Mouse (Mus musculus): ENCODE data around the gene Kcnmb4. TPM values are rescaled to one million over a fixed set of nuclear protein-coding genes. Genes with fewer than 3 reads are reported as not detected.

Kcnmb4 gene
- polyA plus RNA-seq, 1 experiment = 117 TPM

DNA sequence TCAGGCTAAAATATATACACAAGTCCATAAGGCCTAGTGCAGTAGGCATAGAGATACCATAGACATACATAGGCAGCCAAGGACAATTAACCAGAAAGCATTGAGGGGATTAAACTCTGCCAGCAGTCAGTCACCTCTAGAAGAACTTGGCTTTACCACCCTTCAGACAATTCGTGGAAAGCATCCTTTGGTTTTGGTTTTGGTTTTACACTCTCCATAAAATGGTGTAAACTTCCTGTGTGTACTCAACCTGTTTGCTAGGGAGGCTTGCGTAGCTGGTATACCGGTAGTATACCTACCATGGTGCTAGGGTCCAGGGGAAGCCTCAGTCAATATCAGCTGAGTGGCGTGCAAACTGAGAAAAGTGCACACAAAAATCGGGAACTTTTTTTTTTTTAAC, 77.4 kb downstream of the Kcnmb4 start:
- Histone ChIP-seq H3K4me3 (ENCODE audit: insufficient read depth, low read length) (no peak overlapping the region), H3K27ac (ENCODE audit: insufficient read depth, low read length) (no peak overlapping the region)
- TF ChIP-seq POLR2A (IDR thresholded peaks at IDR 0.05; ENCODE audit: extremely low read depth, insufficient read depth, low read length) (no peak), CTCF (IDR thresholded peaks at IDR 0.05; ENCODE audit: extremely low read depth, insufficient read depth, low read length) (no peak)

DNA sequence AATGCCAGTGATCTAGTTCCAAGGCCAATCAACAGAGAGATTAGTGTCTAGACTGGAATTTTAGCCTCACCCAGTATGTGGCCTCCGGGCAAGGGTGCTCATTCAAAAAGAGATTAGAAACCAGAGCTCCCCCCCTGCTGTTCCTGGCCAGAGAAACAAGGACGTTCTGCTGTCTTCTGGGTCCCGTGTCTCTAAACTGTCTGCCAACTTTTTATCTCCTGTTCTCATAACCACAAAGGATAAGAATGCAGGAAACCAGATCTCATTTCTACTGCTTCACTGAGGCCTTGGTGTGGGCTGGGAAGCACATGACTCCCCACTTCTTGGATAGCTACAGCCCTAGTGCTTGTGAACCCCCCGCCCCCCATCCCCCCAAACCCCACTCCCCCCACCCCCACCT, 79.1 kb downstream of the Kcnmb4 start:
- no peaks in the 10 kb centered on the region for H3K4me1 ChIP-seq (ENCODE audit: control insufficient read depth, insufficient read depth, low read length)
- H3K27ac ChIP-seq (ENCODE audit: insufficient read depth, low read length) = no peak overlapping the region
- TF ChIP-seq POLR2A (IDR thresholded peaks at IDR 0.05; ENCODE audit: extremely low read depth, insufficient read depth, low read length) = no peak
- TF ChIP-seq CTCF (IDR thresholded peaks at IDR 0.05; ENCODE audit: extremely low read depth, insufficient read depth, low read length) = no peak
- H3K4me3 ChIP-seq (ENCODE audit: insufficient read depth, low read length) = no peak overlapping the region

More for the DNA sequence above, 77.4 kb downstream of the Kcnmb4 start:
- no peaks in the 10 kb centered on the region for H3K4me1 ChIP-seq (ENCODE audit: control insufficient read depth, insufficient read depth, low read length)

DNA sequence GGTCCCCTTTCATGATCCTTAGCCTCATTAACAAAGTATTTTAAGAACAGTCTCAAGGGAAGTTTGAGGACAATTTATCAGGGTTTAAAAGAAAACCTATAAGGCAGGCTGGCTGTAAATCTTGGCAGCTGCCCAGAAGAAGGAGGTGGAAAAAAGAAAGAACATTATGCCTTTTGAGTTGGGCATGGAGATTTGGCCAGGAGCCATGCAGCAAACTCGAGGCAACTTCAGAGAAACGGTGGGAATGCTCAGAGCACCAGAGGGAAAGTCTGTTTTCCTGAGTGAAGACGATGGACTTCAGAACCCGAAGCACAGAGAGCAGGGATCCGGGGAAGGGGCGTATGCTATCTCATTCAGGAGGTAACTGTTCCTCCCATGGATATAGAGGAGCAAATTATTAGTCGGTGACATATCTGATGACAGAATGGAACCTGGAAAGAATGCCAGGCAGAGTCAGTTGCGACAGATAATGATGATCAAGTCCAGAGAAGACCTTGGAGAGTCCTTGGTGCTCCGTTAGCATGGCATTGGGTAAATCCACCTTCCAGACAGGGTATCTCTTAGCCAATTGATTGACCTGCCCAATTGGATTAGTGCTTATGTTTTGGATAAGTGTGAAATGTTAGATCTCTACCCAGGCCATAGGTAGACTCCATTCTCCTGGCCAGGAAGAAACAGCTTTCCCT, 79.7 kb downstream of the Kcnmb4 start:
- no peak for TF ChIP-seq POLR2A (IDR thresholded peaks at IDR 0.05; ENCODE audit: extremely low read depth, insufficient read depth, low read length)
- no peak for TF ChIP-seq CTCF (IDR thresholded peaks at IDR 0.05; ENCODE audit: extremely low read depth, insufficient read depth, low read length)
- Histone ChIP-seq H3K27ac (ENCODE audit: insufficient read depth, low read length) (no peak overlapping the region), H3K4me3 (ENCODE audit: insufficient read depth, low read length) (no peak overlapping the region), H3K4me1 (ENCODE audit: control insufficient read depth, insufficient read depth, low read length) (no peaks in the 10 kb centered on the region)

DNA sequence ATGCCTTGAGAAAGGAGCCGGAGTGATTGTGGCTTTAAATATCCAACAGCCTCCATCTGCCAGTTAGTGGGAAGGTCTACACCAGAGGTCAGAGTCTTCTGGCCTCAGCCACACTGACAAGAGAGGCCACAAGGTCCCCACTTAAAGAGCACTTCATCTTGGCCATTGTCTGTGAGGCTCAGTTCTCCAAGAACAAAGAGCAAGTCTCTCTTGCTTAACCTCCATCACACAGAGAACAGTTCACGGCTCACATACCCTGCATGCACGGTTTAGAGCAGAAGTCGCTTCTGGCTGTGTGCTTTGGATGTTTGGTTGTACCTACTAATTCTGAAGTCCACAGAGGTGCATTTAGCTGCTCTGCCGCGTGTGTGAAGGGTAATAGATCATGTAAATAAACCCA, 84.8 kb downstream of the Kcnmb4 start:
- Histone ChIP-seq H3K4me1 (ENCODE audit: control insufficient read depth, insufficient read depth, low read length) (no peaks in the 10 kb centered on the region), H3K27ac (ENCODE audit: insufficient read depth, low read length) (no peak overlapping the region), H3K4me3 (ENCODE audit: insufficient read depth, low read length) (no peak overlapping the region)
- no peak for TF ChIP-seq CTCF (IDR thresholded peaks at IDR 0.05; ENCODE audit: extremely low read depth, insufficient read depth, low read length)
- no peak for TF ChIP-seq POLR2A (IDR thresholded peaks at IDR 0.05; ENCODE audit: extremely low read depth, insufficient read depth, low read length)

DNA sequence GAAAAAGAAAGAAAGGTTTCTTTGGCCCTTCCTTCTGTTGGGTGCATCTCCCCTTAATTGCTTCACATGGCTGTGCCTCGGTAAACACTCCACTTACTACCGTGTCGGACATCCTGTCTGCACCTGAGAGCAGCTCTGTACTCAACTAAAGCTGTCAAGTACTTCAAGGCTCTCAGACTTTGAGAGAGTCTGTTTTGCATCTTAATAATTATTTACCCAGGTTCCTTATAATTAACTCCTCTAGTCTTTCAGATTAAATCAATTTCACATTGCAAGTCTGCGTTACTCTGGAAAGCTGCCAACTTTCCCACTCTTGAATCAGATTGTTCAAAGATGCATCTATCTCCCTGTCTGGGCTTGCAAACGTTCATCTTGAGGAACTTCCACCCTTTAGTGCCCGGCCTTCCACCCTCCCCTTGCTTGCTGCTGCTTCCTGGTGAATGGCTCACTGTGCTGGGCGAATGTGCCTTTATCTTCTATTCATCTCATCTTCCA, 87.2 kb downstream of the Kcnmb4 start:
- TF ChIP-seq POLR2A (IDR thresholded peaks at IDR 0.05; ENCODE audit: extremely low read depth, insufficient read depth, low read length) (no peak), CTCF (IDR thresholded peaks at IDR 0.05; ENCODE audit: extremely low read depth, insufficient read depth, low read length) (no peak)
- H3K4me3 ChIP-seq (ENCODE audit: insufficient read depth, low read length) = no peak overlapping the region
- no peaks in the 10 kb centered on the region for H3K4me1 ChIP-seq (ENCODE audit: control insufficient read depth, insufficient read depth, low read length)
- no peak overlapping the region for H3K27ac ChIP-seq (ENCODE audit: insufficient read depth, low read length)

DNA sequence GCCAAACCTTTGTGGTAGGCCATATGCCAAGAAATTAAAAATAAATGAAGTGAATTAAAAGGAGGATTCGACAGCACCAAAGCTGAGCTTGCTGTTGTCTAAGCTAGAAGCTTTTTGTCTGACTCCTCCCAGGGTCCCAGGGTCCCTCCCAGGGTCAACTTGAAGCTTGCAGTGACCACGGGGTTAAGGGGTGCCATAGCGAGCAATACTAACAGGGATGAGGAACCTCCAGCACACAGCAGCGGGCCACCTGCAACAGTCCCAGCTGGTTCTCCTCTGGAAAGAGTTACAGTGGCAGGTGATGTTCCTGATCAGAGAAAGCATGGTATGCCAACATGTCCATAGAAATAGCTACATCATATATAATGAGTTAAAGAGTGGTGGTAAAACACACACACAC, 89.3 kb downstream of the Kcnmb4 start:
- no peak overlapping the region for H3K4me3 ChIP-seq (ENCODE audit: insufficient read depth, low read length)
- peaks cover 2% of the 10 kb centered on the region for H3K4me1 ChIP-seq (ENCODE audit: control insufficient read depth, insufficient read depth, low read length)
- TF ChIP-seq POLR2A (IDR thresholded peaks at IDR 0.05; ENCODE audit: extremely low read depth, insufficient read depth, low read length) (no peak), CTCF (IDR thresholded peaks at IDR 0.05; ENCODE audit: extremely low read depth, insufficient read depth, low read length) (no peak)

DNA sequence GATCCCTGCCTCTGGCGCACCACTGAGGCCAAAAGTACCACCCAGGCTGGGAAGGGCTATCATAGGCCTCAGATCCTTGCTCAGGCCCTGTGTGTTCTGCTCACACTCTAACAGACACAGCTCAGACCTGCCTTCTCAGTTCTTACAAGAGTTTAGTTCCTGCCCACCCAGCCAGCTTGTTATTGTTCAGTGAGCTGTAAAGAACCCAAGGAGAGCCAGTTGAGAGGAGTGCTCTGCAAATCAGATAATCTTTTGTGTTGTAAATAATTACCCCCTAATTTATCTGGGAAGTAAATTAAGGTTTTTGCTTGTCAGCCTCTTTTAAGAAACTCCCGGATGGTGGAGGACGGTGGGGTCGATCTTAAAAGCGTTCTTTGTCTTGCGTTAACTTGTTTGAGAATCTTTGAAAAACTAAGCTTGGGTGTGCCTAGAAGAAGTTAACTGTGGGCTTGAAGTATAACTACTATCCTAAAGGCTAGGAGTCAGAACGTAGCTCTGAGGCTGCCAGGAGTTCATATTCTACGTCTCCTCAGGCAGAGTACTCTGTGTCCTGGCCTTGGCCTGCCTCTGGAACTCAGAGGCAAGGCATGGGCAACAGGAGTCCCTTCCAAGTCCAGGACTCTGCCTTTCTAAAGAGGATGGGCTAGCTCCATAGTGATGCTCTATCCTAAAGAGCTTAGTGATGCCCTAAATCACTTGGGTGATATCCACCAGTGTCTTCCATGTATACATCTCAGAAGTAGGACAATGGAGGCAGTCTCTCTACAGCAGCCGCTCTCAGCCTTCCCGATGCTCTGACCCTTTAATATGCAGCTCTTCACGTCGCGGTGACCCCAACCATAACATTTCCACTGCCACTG, 90.6 kb downstream of the Kcnmb4 start:
- H3K4me1 ChIP-seq (ENCODE audit: control insufficient read depth, insufficient read depth, low read length) = peaks cover 2% of the 10 kb centered on the region

More for the DNA sequence above, 89.3 kb downstream of the Kcnmb4 start:
- H3K27ac ChIP-seq (ENCODE audit: insufficient read depth, low read length) = no peak overlapping the region

DNA sequence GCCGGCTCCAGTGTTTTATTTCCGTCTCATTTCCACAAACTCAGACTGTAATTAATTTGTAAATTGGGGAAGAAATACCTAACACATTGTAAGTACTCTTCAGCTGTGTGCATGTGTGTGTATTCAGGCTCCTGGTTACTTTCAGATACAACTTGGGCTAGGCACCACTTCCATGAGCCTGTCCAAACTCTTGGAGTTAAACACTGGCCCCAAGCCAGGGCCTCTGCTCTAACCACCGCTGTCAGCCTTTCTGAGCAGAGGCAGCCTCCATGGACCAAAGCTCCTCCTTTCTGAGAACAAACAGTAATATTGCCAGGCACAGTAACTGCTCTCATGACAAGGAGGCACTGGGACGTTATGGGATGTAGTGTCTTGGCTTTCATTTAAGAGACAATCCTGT, 96.8 kb downstream of the Kcnmb4 start:
- no peak overlapping the region for H3K27ac ChIP-seq (ENCODE audit: insufficient read depth, low read length)
- no peak overlapping the region for H3K4me3 ChIP-seq (ENCODE audit: insufficient read depth, low read length)
- TF ChIP-seq POLR2A (IDR thresholded peaks at IDR 0.05; ENCODE audit: extremely low read depth, insufficient read depth, low read length) (no peak), CTCF (IDR thresholded peaks at IDR 0.05; ENCODE audit: extremely low read depth, insufficient read depth, low read length) (no peak)
- peaks cover 2% of the 10 kb centered on the region for H3K4me1 ChIP-seq (ENCODE audit: control insufficient read depth, insufficient read depth, low read length)

More for the DNA sequence above, 90.6 kb downstream of the Kcnmb4 start:
- H3K27ac ChIP-seq (ENCODE audit: insufficient read depth, low read length) = no peak overlapping the region
- TF ChIP-seq POLR2A (IDR thresholded peaks at IDR 0.05; ENCODE audit: extremely low read depth, insufficient read depth, low read length) (no peak), CTCF (IDR thresholded peaks at IDR 0.05; ENCODE audit: extremely low read depth, insufficient read depth, low read length) (no peak)
- H3K4me3 ChIP-seq (ENCODE audit: insufficient read depth, low read length) = no peak overlapping the region

DNA sequence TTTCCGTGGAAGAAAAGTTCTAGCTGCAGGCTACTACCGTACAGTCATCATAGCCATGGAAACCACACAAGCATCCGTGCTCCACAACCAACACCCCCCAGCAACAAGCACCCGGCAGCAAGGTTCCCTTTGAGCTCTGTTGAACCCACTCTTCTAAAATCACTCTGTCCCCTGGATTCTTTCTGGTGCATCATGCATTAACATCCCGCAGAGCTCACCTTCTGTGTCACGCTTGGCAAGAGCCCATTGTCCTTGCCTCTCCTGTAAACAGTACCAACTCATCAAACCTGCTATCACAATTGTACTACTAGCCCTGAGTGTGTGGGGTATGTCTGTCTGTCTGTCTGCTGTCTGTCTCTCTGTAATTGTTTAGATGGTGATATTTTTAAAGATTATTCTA, 99.6 kb downstream of the Kcnmb4 start:
- TF ChIP-seq CTCF (IDR thresholded peaks at IDR 0.05; ENCODE audit: extremely low read depth, insufficient read depth, low read length) = no peak
- Histone ChIP-seq H3K4me1 (ENCODE audit: control insufficient read depth, insufficient read depth, low read length) (no peaks in the 10 kb centered on the region), H3K4me3 (ENCODE audit: insufficient read depth, low read length) (no peak overlapping the region), H3K27ac (ENCODE audit: insufficient read depth, low read length) (no peak overlapping the region)
